Mouse (Mus musculus) brown adipose tissue, adult 24 weeks (tissue): ENCODE measurements at regions not wholly inside any gene's neighbourhood (a gene's known extent, or its start where the extent isn't known, plus 50 kb on each side); places are given as distances from the start of the nearest gene placed in this dataset.

Experiments
- H3K27ac ChIP-seq: fragments of 200-500 bp; replicated peaks from 2 replicates; pipeline ENCODE4 v1.5.1; 2012; ENCODE audit warnings: low read depth, mild to moderate bottlenecking, low read length
- H3K4me1 ChIP-seq: fragments of 200-500 bp; 2 replicates; pipeline ENCODE4 v1.6.1; 2012; ENCODE audit warnings: low read length, mixed read lengths; ENCODE audit not compliant: control insufficient read depth, insufficient read depth, insufficient read length
- H3K4me3 ChIP-seq: fragments of 200-500 bp; 2 replicates; pipeline ENCODE4 v1.5.1; 2012; ENCODE audit warnings: low read depth, mild to moderate bottlenecking, low read length, moderate library complexity; ENCODE audit not compliant: insufficient read depth

GRCm38 (mm10) chr15:59879311-59879710 is 137.1 kb downstream of the 4933412E24Rik start:
- H3K27ac ChIP-seq: no peak overlapping the region
- H3K4me3 ChIP-seq: no peak overlapping the region
- no peaks in the 10 kb centered on the region for H3K4me1 ChIP-seq

GRCm38 (mm10) chr15:59876279-59876742 is 140.1 kb downstream of the 4933412E24Rik start:
- H3K4me1 ChIP-seq: no peaks in the 10 kb centered on the region
- no peak overlapping the region for H3K4me3 ChIP-seq
- no peak overlapping the region for H3K27ac ChIP-seq

- Histone ChIP-seq H3K4me3 (no peak overlapping the region), H3K27ac (no peak overlapping the region), H3K4me1 (no peaks in the 10 kb centered on the region)
Observed at GRCm38 (mm10) chr15:59866701-59867100, 149.7 kb downstream of the 4933412E24Rik start.

- H3K27ac ChIP-seq: no peak overlapping the region
- no peaks in the 10 kb centered on the region for H3K4me1 ChIP-seq
- H3K4me3 ChIP-seq: no peak overlapping the region
Observed at GRCm38 (mm10) chr15:59864746-59865499, 151.5 kb downstream of the 4933412E24Rik start.

GRCm38 (mm10) chr15:59852271-59853000 is 164.0 kb downstream of the 4933412E24Rik start:
- Histone ChIP-seq H3K4me3 (no peak overlapping the region), H3K4me1 (no peaks in the 10 kb centered on the region), H3K27ac (no peak overlapping the region)

GRCm38 (mm10) chr15:59845158-59845739 is 171.2 kb downstream of the 4933412E24Rik start:
- no peak overlapping the region for H3K27ac ChIP-seq
- H3K4me1 ChIP-seq: peaks cover 3% of the 10 kb centered on the region; the same call in 1 of the 2 replicates
- H3K4me3 ChIP-seq: no peak overlapping the region

GRCm38 (mm10) chr15:59836631-59837030 is 179.8 kb downstream of the 4933412E24Rik start:
- Histone ChIP-seq H3K4me1 (no peaks in the 10 kb centered on the region), H3K4me3 (no peak overlapping the region), H3K27ac (no peak overlapping the region)

- Histone ChIP-seq H3K4me1 (no peaks in the 10 kb centered on the region; the same call in 1 of the 2 replicates), H3K27ac (no peak overlapping the region), H3K4me3 (no peak overlapping the region)
Observed at GRCm38 (mm10) chr15:59833232-59833631, 183.2 kb downstream of the 4933412E24Rik start.

GRCm38 (mm10) chr15:59831481-59831880 is 184.9 kb downstream of the 4933412E24Rik start:
- H3K4me3 ChIP-seq: no peak overlapping the region
- H3K4me1 ChIP-seq: no peaks in the 10 kb centered on the region; the same call in none of the 2 replicates
- 0 out of 2 replicates have a peak overlapping the region, but pooled peaks have one; percentile 24 for H3K27ac ChIP-seq

GRCm38 (mm10) chr15:59830553-59831462 is 185.6 kb downstream of the 4933412E24Rik start:
- Histone ChIP-seq H3K4me3 (no peak overlapping the region), H3K27ac (0 out of 2 replicates have a peak overlapping the region, but pooled peaks have one; percentile 24), H3K4me1 (no peaks in the 10 kb centered on the region; the same call in none of the 2 replicates)

- Histone ChIP-seq H3K27ac (peak overlapping the region; percentile 30; the same call in 1 of the 2 replicates), H3K4me3 (peak overlapping the region; percentile 12; the same call in 1 of the 2 replicates), H3K4me1 (no peaks in the 10 kb centered on the region; the same call in none of the 2 replicates)
Observed at GRCm38 (mm10) chr15:59828421-59828820, 188.0 kb downstream of the 4933412E24Rik start.

- Histone ChIP-seq H3K27ac (peak overlapping the region; percentile 55), H3K4me3 (no peak overlapping the region), H3K4me1 (peaks cover 3% of the 10 kb centered on the region)
Observed at GRCm38 (mm10) chr15:59826164-59826950, 190.1 kb downstream of the 4933412E24Rik start.

GRCm38 (mm10) chr15:59823921-59824320 is 192.5 kb downstream of the 4933412E24Rik start:
- Histone ChIP-seq H3K4me1 (peaks cover 3% of the 10 kb centered on the region), H3K27ac (peak overlapping the region; percentile 83), H3K4me3 (no peak overlapping the region)
